Mouse (Mus musculus) kidney, postnatal 0 days (tissue): ENCODE results near the gene Rara. TPM values are rescaled to one million over a fixed set of nuclear protein-coding genes. Genes with fewer than 3 reads are reported as not detected.
A peak's percentile ranks its signal among the peaks of the same experiment; 100 is the strongest.

ENCODE experiments used
- ATAC-seq: fragments of 200-750 bp; cut with Nextera tagmentation; replicated peaks from 2 replicates; pipeline ENCODE4 v1.8.0; 2017; ENCODE audit warnings: low read depth, moderate number of reproducible peaks, moderate TSS enrichment, moderate library complexity; ENCODE audit not compliant: low FRiP score
- DNase-seq: peaks from one replicate; pipeline ENCODE4 v3.0.0-alpha.2; 2016; ENCODE audit warnings: low spot score
- H3K27ac ChIP-seq: fragments of 300-500 bp; sonication (generic); 2 replicates; pipeline ENCODE4 v1.5.1; 2014; ENCODE audit warnings: mild to moderate bottlenecking
- H3K27me3 ChIP-seq: fragments of 300-500 bp; sonication (generic); 2 replicates; pipeline ENCODE4 v1.6.1; 2014; ENCODE audit warnings: low read length, mixed read lengths; ENCODE audit not compliant: insufficient read depth
- H3K36me3 ChIP-seq: fragments of 300-500 bp; sonication (generic); 2 replicates; pipeline ENCODE4 v1.6.1; 2014; ENCODE audit warnings: low read length, mixed read lengths; ENCODE audit not compliant: insufficient read depth
- H3K4me1 ChIP-seq: fragments of 300-500 bp; sonication (generic); replicated peaks from 2 replicates; pipeline ENCODE4 v1.6.1; 2014; ENCODE audit warnings: antibody characterized with exemption, low read length, mixed read lengths; ENCODE audit not compliant: insufficient read depth
- H3K4me2 ChIP-seq: fragments of 300-500 bp; sonication (generic); 2 replicates; pipeline ENCODE4 v1.6.1; 2014; ENCODE audit warnings: mild to moderate bottlenecking, low read length, moderate library complexity, mixed read lengths
- H3K4me3 ChIP-seq: fragments of 300-500 bp; sonication (generic); replicated peaks from 2 replicates; pipeline ENCODE4 v1.5.1; 2014; ENCODE audit warnings: low read depth, low read length
- H3K9ac ChIP-seq: fragments of 300-500 bp; sonication (generic); 2 replicates; pipeline ENCODE4 v1.6.1; 2014; ENCODE audit warnings: low read depth, low read length
- H3K9me3 ChIP-seq: fragments of 300-500 bp; sonication (generic); replicated peaks from 2 replicates; pipeline ENCODE4 v1.6.1; 2016; ENCODE audit warnings: low read length, inconsistent platforms, mixed read lengths
- CTCF ChIP-seq: IDR thresholded peaks from 2 replicates; pipeline ENCODE4 v1.5.1; 2016; ENCODE audit warnings: antibody characterized with exemption, low read depth, mild to moderate bottlenecking, moderate library complexity
- WGBS: fragments of 180-500 bp; shearing (Covaris S2); extraction: QIAGEN DNeasy Blood & Tissue Kit; methylation state at CpG from one replicate; pipeline ENCODE4 v1.1.7; 2014; 5-methylcytosine and 5-hydroxymethylcytosine counted together
- polyA plus RNA-seq: library from polyadenylated mRNA; unstranded; fragments of >200 nt; fragmentation: Nextera tagmentation; extraction: Ambion mirVana; gene quantifications from 2 replicates; pipeline ENCODE4 v1.2.1, GENCODE M21; 2015

Rara gene
- polyA plus RNA-seq, 1 experiment from 2014 or later = 25.7 TPM

DNA sequence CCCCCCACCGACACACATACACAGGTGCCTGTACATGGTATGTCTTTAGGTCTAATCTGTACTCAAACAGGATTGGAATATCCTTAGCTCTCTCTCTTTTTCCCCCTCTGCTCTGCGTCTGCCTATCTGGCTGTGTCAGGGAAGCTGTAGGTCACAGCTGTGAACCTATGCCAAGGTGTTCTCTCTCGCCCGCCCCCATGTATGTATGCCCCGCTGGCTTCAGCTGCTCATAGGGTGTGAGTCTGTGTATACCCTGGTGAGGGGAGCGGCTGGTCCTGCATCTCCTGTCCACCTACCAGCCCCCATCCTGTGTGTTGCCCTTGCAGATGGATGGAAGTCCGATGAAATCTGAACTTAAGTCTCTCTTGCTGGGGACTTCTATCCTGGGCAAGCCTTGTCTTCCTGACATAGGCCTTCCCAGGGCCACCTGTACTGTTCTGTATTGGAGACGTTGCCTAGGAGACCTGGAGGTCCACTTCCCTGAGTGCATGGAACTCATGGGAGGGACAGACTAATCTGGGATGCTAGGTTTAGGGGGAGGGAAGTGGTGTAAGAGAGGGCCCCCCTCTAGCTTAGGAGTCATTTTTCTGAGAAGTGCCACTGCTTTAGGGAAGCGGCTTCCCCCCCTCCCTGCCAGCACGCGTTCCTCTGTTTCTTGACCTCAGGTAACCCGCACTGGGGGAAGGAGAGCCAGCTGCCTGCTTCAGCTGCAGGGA lies 21.8 kb downstream of the Rara start:
- no peaks in the 10 kb centered on the region for H3K9me3 ChIP-seq
- no peak overlapping the region for H3K4me2 ChIP-seq
- H3K27me3 ChIP-seq = no peaks in the 10 kb centered on the region
- peak overlapping the region; percentile 32; the same call in 1 of the 2 replicates for H3K9ac ChIP-seq
- 75% methylated on average over 9 of the region's 12 CpGs for WGBS
- H3K4me3 ChIP-seq = no peak overlapping the region
- no peak for ATAC-seq
- TF ChIP-seq CTCF = no peak
- H3K36me3 ChIP-seq = peaks cover 7% of the 10 kb centered on the region; the same call in 1 of the 2 replicates
- no peak for DNase-seq
- no peak overlapping the region for H3K27ac ChIP-seq
- H3K4me1 ChIP-seq = peaks cover 70% of the 10 kb centered on the region

- Histone ChIP-seq H3K4me1 (peaks cover 70% of the 10 kb centered on the region), H3K4me2 (no peak overlapping the region), H3K9me3 (no peaks in the 10 kb centered on the region), H3K36me3 (peaks cover 7% of the 10 kb centered on the region; the same call in 1 of the 2 replicates), H3K4me3 (no peak overlapping the region), H3K27me3 (no peaks in the 10 kb centered on the region), H3K9ac (peak overlapping the region; percentile 32; the same call in 1 of the 2 replicates), H3K27ac (no peak overlapping the region)
- DNase-seq (no peak), ATAC-seq (no peak)
- WGBS = 85% methylated on average over 7 of the region's 7 CpGs
- no peak for TF ChIP-seq CTCF
Observed at GRCm38 (mm10) chr11:98949958-98950460, 22.4 kb downstream of the Rara start.

GRCm38 (mm10) chr11:98950484-98950883 lies 22.9 kb downstream of the Rara start:
- ATAC-seq (no peak), DNase-seq (no peak)
- Histone ChIP-seq H3K4me3 (no peak overlapping the region), H3K9ac (no peak overlapping the region), H3K9me3 (no peaks in the 10 kb centered on the region), H3K4me2 (no peak overlapping the region), H3K27me3 (no peaks in the 10 kb centered on the region), H3K4me1 (peaks cover 70% of the 10 kb centered on the region), H3K36me3 (peaks cover 7% of the 10 kb centered on the region; the same call in 1 of the 2 replicates), H3K27ac (peak overlapping the region; percentile 96)
- 81% methylated on average over 9 of the region's 9 CpGs for WGBS
- no peak for TF ChIP-seq CTCF

DNA sequence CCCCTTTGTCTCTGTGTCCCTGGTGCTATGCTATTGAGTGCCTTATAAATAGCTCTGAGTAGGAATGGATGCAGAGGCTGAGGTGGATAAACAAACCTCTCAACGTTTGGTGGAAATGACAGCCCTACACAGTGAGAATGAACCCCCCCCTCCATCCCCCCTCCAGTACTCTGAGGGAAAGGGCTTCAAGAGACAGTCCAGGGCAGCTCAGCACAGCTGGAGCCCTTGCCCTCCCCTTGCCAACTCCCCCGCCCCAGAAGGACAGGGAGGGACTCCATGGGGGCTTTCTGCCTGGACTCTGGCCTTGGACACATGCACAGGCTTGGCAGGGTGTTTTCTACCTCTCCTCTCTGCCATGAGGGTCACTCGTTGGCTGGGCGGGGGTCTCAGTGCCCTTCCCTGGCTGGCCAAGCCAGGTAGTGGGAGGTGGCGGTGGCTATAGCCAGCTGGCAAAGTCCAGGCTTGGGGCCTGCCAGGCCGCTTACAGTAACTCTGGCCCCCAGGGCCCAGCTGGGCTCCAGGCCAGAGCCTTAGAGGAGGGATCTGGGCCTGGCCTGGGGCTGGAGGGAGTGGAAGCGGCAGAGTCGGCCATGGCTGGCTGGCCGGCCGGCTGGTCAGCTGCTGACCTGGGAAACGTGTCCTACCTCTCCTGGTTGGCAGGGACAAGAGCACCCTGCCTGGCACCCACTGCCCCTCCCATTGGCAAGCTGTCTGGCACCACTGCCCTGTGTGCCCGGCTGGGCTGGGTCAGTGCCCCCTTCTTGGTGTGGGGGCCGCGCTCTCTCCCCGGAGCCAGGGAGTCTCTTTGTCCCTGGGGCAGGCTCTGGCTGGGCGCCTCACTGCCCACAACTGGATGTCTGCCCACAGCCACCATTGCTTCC lies 23.6 kb downstream of the Rara start:
- peaks cover 7% of the 10 kb centered on the region; the same call in 1 of the 2 replicates for H3K36me3 ChIP-seq
- H3K27me3 ChIP-seq = no peaks in the 10 kb centered on the region
- DNase-seq (peak; percentile 76), ATAC-seq (peak; percentile 76)
- H3K4me3 ChIP-seq = no peak overlapping the region
- H3K27ac ChIP-seq = peak overlapping the region; percentile 96
- peaks cover 69% of the 10 kb centered on the region for H3K4me1 ChIP-seq
- H3K4me2 ChIP-seq = peak overlapping the region; percentile 21
- WGBS = 30% methylated on average over 15 of the region's 16 CpGs
- no peak for TF ChIP-seq CTCF
- H3K9ac ChIP-seq = peak overlapping the region; percentile 50
- H3K9me3 ChIP-seq = no peaks in the 10 kb centered on the region

- H3K4me1 ChIP-seq = peaks cover 67% of the 10 kb centered on the region
- WGBS = 100% methylated on average over 1 of the region's 1 CpGs
Observed at GRCm38 (mm10) chr11:98952111-98952510, 24.5 kb downstream of the Rara start.

GRCm38 (mm10) chr11:98952736-98953135 lies 25.1 kb downstream of the Rara start:
- ATAC-seq (no peak), DNase-seq (no peak)
- no peaks in the 10 kb centered on the region for H3K9me3 ChIP-seq
- TF ChIP-seq CTCF = no peak
- H3K4me1 ChIP-seq = peaks cover 63% of the 10 kb centered on the region
- H3K36me3 ChIP-seq = peaks cover 7% of the 10 kb centered on the region; the same call in 1 of the 2 replicates
- no peak overlapping the region for H3K9ac ChIP-seq
- H3K4me3 ChIP-seq = no peak overlapping the region
- no peak overlapping the region for H3K4me2 ChIP-seq
- 66% methylated on average over 2 of the region's 2 CpGs for WGBS
- no peak overlapping the region for H3K27ac ChIP-seq
- H3K27me3 ChIP-seq = no peaks in the 10 kb centered on the region

More at GRCm38 (mm10) chr11:98952111-98952510, 24.5 kb downstream of the Rara start:
- DNase-seq (no peak), ATAC-seq (no peak)
- Histone ChIP-seq H3K4me3 (no peak overlapping the region), H3K4me2 (no peak overlapping the region), H3K27ac (peak overlapping the region; percentile 96), H3K9ac (no peak overlapping the region), H3K36me3 (peaks cover 7% of the 10 kb centered on the region; the same call in 1 of the 2 replicates), H3K9me3 (no peaks in the 10 kb centered on the region), H3K27me3 (no peaks in the 10 kb centered on the region)
- no peak for TF ChIP-seq CTCF
